Mouse (Mus musculus) thymus, adult 2 months (tissue): ENCODE measurements around the gene Gipc2.

Experiments used
- CTCF ChIP-seq: fragments of 200-500 bp; IDR thresholded peaks from 2 replicates; pipeline ENCODE4 v1.5.1; 2012; ENCODE audit warnings: mild to moderate bottlenecking, control low read depth, low read length, moderate library complexity, borderline replicate concordance; ENCODE audit not compliant: control insufficient read depth, poor library complexity, insufficient read depth; ENCODE audit errors: extremely low read depth
- POLR2A ChIP-seq: fragments of 200-500 bp; IDR thresholded peaks from 2 replicates; pipeline ENCODE4 v1.6.1; 2012; ENCODE audit warnings: mild to moderate bottlenecking, low read length, control low read depth, moderate library complexity; ENCODE audit not compliant: control insufficient read depth, poor library complexity, insufficient read depth; ENCODE audit errors: extremely low read depth

- TF ChIP-seq POLR2A (no peak), CTCF (no peak)
Measured at GRCm38 (mm10) chr3:152166699-152167451, 845 bp upstream of the Gipc2 start.
